Mouse (Mus musculus): Measurements from ENCODE around the gene Kif23. TPM values are rescaled to one million over a fixed set of nuclear protein-coding genes. Genes with fewer than 3 reads are reported as not detected.

Gene Kif23
- polyA plus RNA-seq (2015; fragmentation: Nextera tagmentation; extraction: Ambion mirVana), result 19.8 and 22.8 TPM in 2 replicates

GRCm38 (mm10) chr9:61946623-61947401 lies at the start of gene Kif23:
Gene Kif23, minus strand, starts transcription at chr9:61946774.

GRCm38 (mm10) chr9:61914203-61914916 lies 32.2 kb downstream of the Kif23 start, which contains the start of gene Rplp1:
Gene Rplp1, minus strand, starts transcription at chr9:61914542.

Other genes with a start within 250 kb of the Kif23 start
- gene Rplp1, start 32.2 kb downstream of the Kif23 start, polyA plus RNA-seq (2015; fragmentation: Nextera tagmentation; extraction: Ambion mirVana), result 959 and 1,058 TPM in 2 replicates
- 0.14 and 0.58 TPM in 2 replicates for gene Paqr5, start 80.1 kb upstream of the Kif23 start, polyA plus RNA-seq (2015; fragmentation: Nextera tagmentation; extraction: Ambion mirVana)
- gene Glce, start 175.9 kb upstream of the Kif23 start, polyA plus RNA-seq (2015; fragmentation: Nextera tagmentation; extraction: Ambion mirVana), result 9.3 and 11.5 TPM in 2 replicates